Mouse (Mus musculus) lung, embryonic 14.5 days (tissue): ENCODE data around the gene Iqck. TPM values are rescaled to one million over a fixed set of nuclear protein-coding genes. Genes with fewer than 3 reads are reported as not detected.

Experiments used
- ATAC-seq: fragments of 200-750 bp; cut with Nextera tagmentation; 2 replicates; pipeline ENCODE4 v1.8.0; 2017; ENCODE audit warnings: mild to moderate bottlenecking, moderate TSS enrichment, moderate library complexity; ENCODE audit not compliant: insufficient read depth
- DNase-seq: peaks from one replicate; pipeline ENCODE4 v3.0.0-alpha.2; 2015
- H3K27ac ChIP-seq: fragments of 300-500 bp; sonication (generic); 2 replicates; pipeline ENCODE4 v1.5.1; 2014; ENCODE audit warnings: low read depth, mild to moderate bottlenecking, moderate library complexity
- H3K27me3 ChIP-seq: fragments of 300-500 bp; sonication (generic); 2 replicates; pipeline ENCODE4 v1.6.1; 2014; ENCODE audit warnings: low read length, control low read depth; ENCODE audit not compliant: insufficient read depth
- H3K36me3 ChIP-seq: fragments of 300-500 bp; sonication (generic); 2 replicates; pipeline ENCODE4 v1.6.1; 2014; ENCODE audit warnings: control low read depth; ENCODE audit not compliant: insufficient read depth
- H3K4me1 ChIP-seq: fragments of 300-500 bp; sonication (generic); 2 replicates; pipeline ENCODE4 v1.6.1; 2014; ENCODE audit warnings: antibody characterized with exemption, control low read depth; ENCODE audit not compliant: insufficient read depth
- H3K4me2 ChIP-seq: fragments of 300-500 bp; sonication (generic); 2 replicates; pipeline ENCODE4 v1.6.1; 2014; ENCODE audit warnings: mild to moderate bottlenecking
- H3K4me3 ChIP-seq: fragments of 300-500 bp; sonication (generic); 2 replicates; pipeline ENCODE4 v1.5.1; 2014; ENCODE audit warnings: low read depth, low read length
- H3K9ac ChIP-seq: fragments of 300-500 bp; sonication (generic); 2 replicates; pipeline ENCODE4 v1.6.1; 2014
- H3K9me3 ChIP-seq: fragments of 300-500 bp; sonication (generic); 2 replicates; pipeline ENCODE4 v1.6.1; 2016; ENCODE audit warnings: low read depth, low read length, control low read depth
- CTCF ChIP-seq: IDR thresholded peaks from 2 replicates; pipeline ENCODE4 v1.5.1; 2016; ENCODE audit warnings: antibody characterized with exemption, low read depth
- WGBS: fragments of 180-500 bp; shearing (Covaris S2); extraction: QIAGEN DNeasy Blood & Tissue Kit; methylation state at CpG from one replicate; pipeline ENCODE4 v1.1.7; 2014; 5-methylcytosine and 5-hydroxymethylcytosine counted together
- polyA plus RNA-seq: library from polyadenylated mRNA; unstranded; fragments of >200 nt; fragmentation: Nextera tagmentation; extraction: Ambion mirVana; gene quantifications from 2 replicates; pipeline ENCODE4 v1.2.1, GENCODE M21; 2014

Gene Iqck
- polyA plus RNA-seq, 1 experiment from 2014 or later: 3.2 TPM

DNA sequence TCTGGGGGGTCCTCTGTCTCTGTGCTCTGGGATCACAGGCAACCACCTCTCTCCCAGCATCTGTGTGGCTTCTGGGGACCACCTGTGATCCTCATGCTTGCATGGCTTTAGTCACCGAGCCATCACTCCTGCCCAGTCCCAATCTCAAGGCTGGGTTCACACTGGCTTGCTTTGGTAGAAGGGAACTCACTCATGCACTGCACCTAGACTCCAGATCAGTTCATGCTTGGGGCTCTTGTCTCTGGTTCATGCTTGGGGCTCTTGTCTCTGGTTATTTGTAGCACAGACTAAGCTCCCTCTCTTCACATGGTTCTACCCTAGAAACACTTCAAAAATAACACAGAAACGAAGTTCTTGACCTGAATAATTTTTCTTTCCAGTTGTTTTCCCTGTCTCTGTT, 44.5 kb downstream of the Iqck start:
- no peak for TF ChIP-seq CTCF
- H3K9me3 ChIP-seq: no peaks in the 10 kb centered on the region
- no peak overlapping the region for H3K9ac ChIP-seq
- H3K36me3 ChIP-seq: no peaks in the 10 kb centered on the region
- no peak overlapping the region for H3K27ac ChIP-seq
- no peak overlapping the region for H3K4me2 ChIP-seq
- peaks cover 8% of the 10 kb centered on the region; the same call in 1 of the 2 replicates for H3K4me1 ChIP-seq
- no peak for ATAC-seq
- 65% methylated on average over 2 of the region's 2 CpGs for WGBS
- no peak for DNase-seq
- H3K4me3 ChIP-seq: no peak overlapping the region
- no peaks in the 10 kb centered on the region for H3K27me3 ChIP-seq

DNA sequence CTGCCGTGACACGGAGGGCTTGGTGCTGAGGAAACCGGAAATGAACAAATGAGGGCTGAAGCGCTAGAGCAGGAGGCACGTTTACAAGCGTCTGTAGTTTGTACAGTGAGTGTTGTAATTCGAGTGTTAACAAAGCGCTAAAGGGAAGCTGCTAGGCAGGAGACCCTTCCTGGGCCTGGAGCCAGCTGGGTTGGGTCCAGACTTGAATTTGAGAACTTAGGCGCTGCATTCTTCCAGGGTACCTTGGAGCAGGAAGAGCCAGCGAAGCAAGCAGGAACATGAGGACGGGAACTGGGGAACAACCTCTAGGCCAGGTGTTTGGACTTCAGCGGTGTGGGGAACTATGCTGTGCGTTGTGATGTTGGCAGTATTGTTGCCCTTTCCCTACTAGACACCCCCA, 47.4 kb downstream of the Iqck start:
- Histone ChIP-seq H3K4me2 (peak overlapping the region; percentile 18), H3K36me3 (no peaks in the 10 kb centered on the region), H3K27ac (peak overlapping the region; percentile 54; the same call in 1 of the 2 replicates), H3K9me3 (no peaks in the 10 kb centered on the region), H3K4me3 (no peak overlapping the region), H3K9ac (no peak overlapping the region), H3K27me3 (no peaks in the 10 kb centered on the region), H3K4me1 (peaks cover 3% of the 10 kb centered on the region; the same call in 1 of the 2 replicates)
- ATAC-seq (peak; percentile 93), DNase-seq (peak; percentile 95)
- TF ChIP-seq CTCF: no peak
- WGBS: 15% methylated on average over 13 of the region's 13 CpGs

DNA sequence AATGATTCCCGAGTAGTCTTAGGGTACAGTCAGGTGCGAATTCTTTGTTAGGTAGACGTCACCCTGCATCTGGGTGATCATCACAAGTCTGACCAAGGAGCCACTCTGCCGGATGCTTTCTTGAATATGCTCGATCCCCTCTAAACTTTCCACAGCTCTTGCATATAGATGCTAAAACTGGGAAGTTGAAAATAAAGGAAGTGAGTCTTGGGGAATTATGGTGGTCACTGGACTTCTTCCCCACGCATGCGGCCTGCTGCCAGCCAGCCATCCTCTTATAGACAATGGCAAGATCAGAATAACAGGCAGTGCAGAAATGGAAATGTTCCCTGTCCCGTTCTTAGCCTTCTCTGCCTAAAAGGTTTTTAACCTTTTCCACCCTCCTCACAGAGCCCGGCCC, 48.3 kb downstream of the Iqck start:
- Histone ChIP-seq H3K4me2 (no peak overlapping the region), H3K27ac (no peak overlapping the region), H3K36me3 (no peaks in the 10 kb centered on the region), H3K4me1 (peaks cover 3% of the 10 kb centered on the region; the same call in 1 of the 2 replicates), H3K27me3 (no peaks in the 10 kb centered on the region), H3K4me3 (no peak overlapping the region), H3K9me3 (no peaks in the 10 kb centered on the region), H3K9ac (no peak overlapping the region)
- WGBS: 89% methylated on average over 9 of the region's 9 CpGs
- no peak for TF ChIP-seq CTCF
- ATAC-seq (no peak), DNase-seq (no peak)

DNA sequence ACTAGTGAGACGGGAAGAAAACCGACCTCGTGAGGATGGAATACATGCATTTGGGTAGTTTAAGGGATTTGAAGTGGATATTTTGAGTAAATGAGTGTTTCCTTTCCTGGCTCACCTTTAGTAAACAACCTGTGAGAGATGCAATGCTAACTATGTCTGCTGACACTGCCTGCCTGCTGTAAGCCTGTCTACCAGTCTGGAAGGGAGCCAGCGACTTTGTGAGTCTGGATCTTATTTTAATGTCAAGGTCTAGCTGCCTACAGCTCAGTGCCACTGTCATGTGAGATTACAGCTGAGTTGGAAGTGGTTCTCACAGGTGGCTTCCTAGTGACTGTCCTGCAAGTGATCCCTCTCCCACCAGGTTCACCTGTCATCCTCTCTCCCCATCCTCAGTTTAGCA, 49.0 kb downstream of the Iqck start:
- Histone ChIP-seq H3K4me2 (no peak overlapping the region), H3K9ac (no peak overlapping the region), H3K27ac (no peak overlapping the region), H3K36me3 (no peaks in the 10 kb centered on the region), H3K4me3 (no peak overlapping the region), H3K4me1 (peaks cover 3% of the 10 kb centered on the region; the same call in 1 of the 2 replicates), H3K9me3 (no peaks in the 10 kb centered on the region), H3K27me3 (no peaks in the 10 kb centered on the region)
- no peak for DNase-seq
- no peak for TF ChIP-seq CTCF
- WGBS: 81% methylated on average over 4 of the region's 4 CpGs
- ATAC-seq: no peak

DNA sequence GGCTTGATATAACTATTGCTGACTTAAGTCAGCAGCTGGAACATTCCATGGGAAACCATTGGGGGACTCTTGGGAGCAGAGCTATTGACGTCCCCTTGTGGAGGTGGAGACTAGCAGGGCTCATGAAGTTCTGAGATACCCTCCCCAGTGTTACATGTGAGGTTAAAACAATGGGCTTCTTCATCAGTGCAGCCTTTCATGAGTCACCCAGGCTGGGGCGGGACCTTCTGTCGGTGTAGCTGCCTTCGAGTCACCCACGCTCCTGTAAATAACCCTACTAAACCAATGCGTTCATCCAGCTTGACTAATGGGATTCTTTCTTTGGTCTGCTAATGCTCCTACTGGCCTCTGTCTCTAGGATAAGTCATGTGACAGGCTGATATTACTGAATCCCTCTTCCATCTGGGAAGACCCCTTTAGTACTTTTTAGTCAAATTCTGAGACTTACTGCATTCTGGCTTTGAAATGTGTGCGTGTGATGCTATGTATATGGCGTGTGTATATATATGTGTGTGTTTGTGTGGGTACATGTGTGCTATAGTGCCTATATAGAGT, 53.5 kb downstream of the Iqck start:
- Histone ChIP-seq H3K9me3 (no peaks in the 10 kb centered on the region), H3K4me2 (no peak overlapping the region), H3K4me1 (no peaks in the 10 kb centered on the region), H3K27ac (no peak overlapping the region), H3K36me3 (no peaks in the 10 kb centered on the region), H3K4me3 (no peak overlapping the region), H3K27me3 (no peaks in the 10 kb centered on the region), H3K9ac (no peak overlapping the region)
- 67% methylated on average over 8 of the region's 8 CpGs for WGBS
- ATAC-seq (no peak), DNase-seq (no peak)
- no peak for TF ChIP-seq CTCF

DNA sequence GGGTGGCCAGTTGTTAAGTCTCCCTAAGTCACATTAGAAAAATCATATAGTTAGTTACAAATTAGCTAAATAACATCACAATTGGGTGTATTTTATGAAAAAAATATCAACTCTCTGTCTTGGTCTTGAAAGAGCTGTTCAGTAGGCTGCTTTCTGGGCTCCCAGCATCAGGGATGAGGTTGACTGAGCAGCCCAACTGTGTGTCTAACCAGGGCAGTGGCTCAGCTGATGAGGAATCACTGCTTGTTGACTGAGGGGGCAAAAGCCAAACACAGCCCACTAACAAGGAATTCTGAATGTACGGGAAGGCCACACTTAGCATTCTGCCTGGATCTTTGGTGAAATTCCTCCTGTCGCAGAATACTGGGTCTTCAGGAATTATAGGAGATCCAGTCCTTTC, 54.9 kb downstream of the Iqck start:
- WGBS: 77% methylated on average over 2 of the region's 2 CpGs
- no peak for TF ChIP-seq CTCF

DNA sequence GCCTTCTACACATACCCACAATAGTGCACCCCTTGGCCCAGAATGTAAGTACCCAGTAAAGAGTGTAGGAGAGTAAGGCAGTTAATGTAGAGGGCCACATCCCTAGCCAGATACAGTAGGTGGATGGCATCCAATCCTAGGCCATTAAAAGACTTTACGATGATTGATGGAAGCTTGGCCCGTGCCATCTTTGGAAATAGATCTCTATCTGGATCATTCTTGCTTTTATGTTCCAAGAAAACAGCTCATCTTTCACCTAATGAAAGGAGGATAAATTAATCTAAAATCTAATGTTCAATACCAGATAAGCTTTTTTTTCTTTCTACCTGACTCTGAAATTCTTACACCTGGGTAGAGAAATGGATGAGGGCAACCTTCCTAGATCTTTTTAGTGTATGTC, 55.6 kb downstream of the Iqck start:
- Histone ChIP-seq H3K27me3 (no peaks in the 10 kb centered on the region), H3K9ac (no peak overlapping the region), H3K27ac (no peak overlapping the region), H3K36me3 (no peaks in the 10 kb centered on the region), H3K4me2 (no peak overlapping the region), H3K4me3 (no peak overlapping the region), H3K9me3 (no peaks in the 10 kb centered on the region), H3K4me1 (no peaks in the 10 kb centered on the region)
- DNase-seq (no peak), ATAC-seq (no peak)
- TF ChIP-seq CTCF: no peak
- 82% methylated on average over 2 of the region's 2 CpGs for WGBS

More for the DNA sequence above, 54.9 kb downstream of the Iqck start:
- Histone ChIP-seq H3K9ac (no peak overlapping the region), H3K4me2 (no peak overlapping the region), H3K27ac (no peak overlapping the region), H3K27me3 (no peaks in the 10 kb centered on the region), H3K4me3 (no peak overlapping the region), H3K9me3 (no peaks in the 10 kb centered on the region), H3K4me1 (no peaks in the 10 kb centered on the region), H3K36me3 (no peaks in the 10 kb centered on the region)
- ATAC-seq (no peak), DNase-seq (no peak)
